Mouse (Mus musculus): ENCODE results near the gene Gsn.

DNA sequence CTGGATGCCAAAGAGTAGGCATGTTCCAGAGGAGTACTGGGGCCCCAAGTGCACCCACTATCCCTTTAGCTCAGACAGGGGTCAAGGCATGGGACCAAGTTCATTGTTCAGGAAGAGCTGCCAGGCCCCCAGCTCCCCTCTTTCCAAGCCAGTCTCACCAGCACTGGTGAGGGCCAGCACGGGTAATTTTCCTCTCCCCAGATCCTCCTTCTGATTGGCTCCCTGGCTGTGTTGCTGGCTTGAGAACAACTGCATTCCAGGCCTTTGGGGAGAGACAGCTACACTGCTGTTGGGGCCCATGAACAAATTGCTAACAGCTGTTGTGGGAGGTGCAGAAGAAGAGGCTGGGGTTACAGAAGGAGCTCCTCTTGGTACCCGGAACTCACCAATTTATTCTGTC lies 17.4 kb downstream of the Gsn start:
- TF ChIP-seq CTCF (IDR thresholded peaks at IDR 0.05; ENCODE audit: low read depth, low read length): no peak
- TF ChIP-seq POLR2A (IDR thresholded peaks at IDR 0.05; ENCODE audit: extremely low read depth, insufficient read depth, low read length): no peak
